ENCODE assay signal across 8 mouse cellular contexts in genomic region chr15:93276276-93276675, GRCm38 (mm10). TPM values are rescaled to one million over a fixed set of nuclear protein-coding genes. Genes with fewer than 3 reads are reported as not detected.
DNase-seq lines count a peak whose midpoint lies in the region; ATAC-seq and TF ChIP-seq lines count a peak whose summit lies in the region.

No protein-coding gene starts in this region.

- peak overlapping the region; percentile 56 for H3K9ac ChIP-seq in hindbrain, postnatal 0 days (replicated peaks; ENCODE audit: low read length)
- peak overlapping the region; percentile 74 for H3K9ac ChIP-seq in liver, embryonic 16.5 days (ENCODE audit: low read depth, low read length)

- no peaks in the 10 kb centered on the region for H3K9me3 ChIP-seq in hindbrain, postnatal 0 days (ENCODE audit: low read length)
- no peaks in the 10 kb centered on the region for H3K9me3 ChIP-seq in liver, embryonic 16.5 days (replicated peaks; ENCODE audit: control insufficient read depth, low read length)

- peak overlapping the region; percentile 71; the same call in 1 of the 2 replicates for H3K27ac ChIP-seq in embryonic fibroblast, embryonic 13.5 days (ENCODE audit: insufficient read depth, low read length)
- no peak overlapping the region for H3K27ac ChIP-seq in hindbrain, postnatal 0 days
- H3K27ac ChIP-seq in liver, embryonic 16.5 days (ENCODE audit: low read length), result peak overlapping the region; percentile 87

- no peaks in the 10 kb centered on the region; the same call in 1 of the 2 replicates for H3K36me3 ChIP-seq in hindbrain, postnatal 0 days (ENCODE audit: insufficient read depth, low read length)
- no peaks in the 10 kb centered on the region for H3K36me3 ChIP-seq in liver, embryonic 16.5 days (ENCODE audit: control insufficient read depth, insufficient read depth)

- no peak for TF ChIP-seq POLR2A in embryonic fibroblast, embryonic 13.5 days (IDR thresholded peaks at IDR 0.05; ENCODE audit: low read depth, low read length)

- TF ChIP-seq CTCF in embryonic fibroblast, embryonic 13.5 days (IDR thresholded peaks at IDR 0.05; ENCODE audit: borderline replicate concordance, insufficient read depth, low read length), result no peak
- no peak for TF ChIP-seq CTCF in hindbrain, postnatal 0 days (IDR thresholded peaks at IDR 0.05; ENCODE audit: low read depth)

- peak overlapping the region; percentile 19; the same call in 1 of the 2 replicates for H3K4me3 ChIP-seq in embryonic fibroblast, embryonic 13.5 days (ENCODE audit: insufficient read depth, low read length)
- peak overlapping the region; percentile 74 for H3K4me3 ChIP-seq in hindbrain, postnatal 0 days (ENCODE audit: low read length)
- peak overlapping the region; percentile 84 for H3K4me3 ChIP-seq in liver, embryonic 16.5 days (ENCODE audit: low read depth, low read length)

- ATAC-seq in CD4-positive, CD25-positive, alpha-beta regulatory T cell, adult 4 months, result no peak
- ATAC-seq in hindbrain, postnatal 0 days, result no peak
- no peak for ATAC-seq in liver, embryonic 16.5 days (ENCODE audit: low read depth)

- peaks cover 8% of the 10 kb centered on the region for H3K4me1 ChIP-seq in embryonic fibroblast, embryonic 13.5 days (ENCODE audit: control insufficient read depth, insufficient read depth, low read length)
- peaks cover 6% of the 10 kb centered on the region for H3K4me1 ChIP-seq in hindbrain, postnatal 0 days (ENCODE audit: insufficient read depth, low read length)
- peaks cover 27% of the 10 kb centered on the region for H3K4me1 ChIP-seq in liver, embryonic 16.5 days (ENCODE audit: control insufficient read depth, low read depth, low read length)

- H3K4me2 ChIP-seq in hindbrain, postnatal 0 days (ENCODE audit: low read depth, low read length), result peak overlapping the region; percentile 96
- H3K4me2 ChIP-seq in liver, embryonic 16.5 days (ENCODE audit: low read depth, low read length), result peak overlapping the region; percentile 86

- peak; percentile 27 for DNase-seq in CD4-positive, CD25-positive, alpha-beta regulatory T cell, adult 2 months (ENCODE audit: low read depth, low spot score)
- peak; percentile 56 for DNase-seq in MN1 (ENCODE audit: low spot score)
- peak; percentile 31 for DNase-seq in hindbrain, postnatal 0 days (ENCODE audit: low spot score)
- DNase-seq in retina, postnatal 1 day, result peak; percentile 34
- no peak for DNase-seq in urinary bladder, postnatal 10 days (ENCODE audit: low spot score)

- 2% methylated on average over 14 of the region's 14 CpGs for WGBS in hindbrain, postnatal 0 days
- WGBS in liver, embryonic 16.5 days (ENCODE audit: insufficient replicate concordance), result 4% methylated on average over 14 of the region's 14 CpGs

- H3K27me3 ChIP-seq in hindbrain, postnatal 0 days (ENCODE audit: insufficient read depth, low read length), result no peaks in the 10 kb centered on the region
- no peaks in the 10 kb centered on the region for H3K27me3 ChIP-seq in liver, embryonic 16.5 days (ENCODE audit: control insufficient read depth, insufficient read depth, low read depth, low read length)

RNA-seq across cellular contexts. Expression of gene Gxylt1, which starts 1.3 kb away (rescaled TPM):
- 1 to 10 TPM; 5.6 to 6.6 TPM for polyA plus RNA-seq in CD4-positive, CD25-positive, alpha-beta regulatory T cell, adult 4 months (2017; shearing (Covaris generic))
- polyA plus RNA-seq in embryonic fibroblast, embryonic 13.5 days (2011; ENCODE audit: insufficient read length, low read depth, missing spikeins), result 19.2 and 22.0 TPM in 2 replicates
- total RNA-seq in hindbrain, postnatal 0 days (2014; rRNA removed), result 3.1 and 4.9 TPM in 2 replicates
- polyA plus RNA-seq in hindbrain, postnatal 0 days (2015; fragmentation: Nextera tagmentation; extraction: Ambion mirVana), result 3.9 and 4.0 TPM in 2 replicates
- 2.8 and 2.9 TPM in 2 replicates for polyA plus RNA-seq in liver, embryonic 16.5 days (2015; fragmentation: Nextera tagmentation; extraction: Ambion mirVana)

Comparison
In these comparisons a context has a peak if more than half of its experiments do, and no peak if none do; other contexts are left out.
1. H3K4me3 ChIP-seq: peak in every context shown above with its lines; median percentile 84 in liver, embryonic 16.5 days; 74 in hindbrain, postnatal 0 days; 19 in embryonic fibroblast, embryonic 13.5 days.